Mouse (Mus musculus): ENCODE results near the gene Zfp784.

DNA sequence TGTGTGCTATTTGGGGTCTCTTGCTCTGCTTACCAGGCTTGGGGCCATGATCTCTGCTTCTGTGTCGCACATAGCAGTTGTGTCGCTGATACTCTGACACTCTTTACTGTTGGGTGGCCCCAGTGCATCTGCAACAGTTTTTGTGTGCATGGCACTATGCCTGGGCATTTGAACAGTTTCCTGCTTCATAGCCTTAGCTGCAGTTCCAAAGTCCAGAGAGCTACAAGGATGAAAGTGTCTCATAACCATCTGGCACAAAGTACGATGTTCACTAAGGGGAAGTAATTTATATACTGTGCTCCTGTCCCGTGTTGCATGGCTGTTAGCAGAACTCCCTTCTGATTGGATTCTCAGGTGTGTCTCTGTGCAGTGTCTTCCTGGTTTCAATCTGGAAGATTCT, 49.6 kb upstream of the Zfp784 start:
- TF ChIP-seq CTCF (IDR thresholded peaks at IDR 0.05; ENCODE audit: low read depth) = no peak
- no peak for TF ChIP-seq EP300 (IDR thresholded peaks at IDR 0.05; ENCODE audit: low read depth)

Data from heart, postnatal 0 days (tissue).